ENCODE assay signal across 8 mouse cellular contexts in genomic region chr1:171033756-171034155, GRCm38 (mm10). TPM values are rescaled to one million over a fixed set of nuclear protein-coding genes. Genes with fewer than 3 reads are reported as not detected.
A peak's percentile ranks its signal among the peaks of the same experiment; 100 is the strongest.
DNase-seq lines count a peak whose midpoint lies in the region; ATAC-seq and TF ChIP-seq lines count a peak whose summit lies in the region.

No protein-coding gene starts in this region.

- H3K27me3 ChIP-seq in megakaryocyte, embryonic 14.5 days (replicated peaks), result peaks cover 49% of the 10 kb centered on the region

- ATAC-seq in activated CD4-positive, CD25-positive, alpha-beta regulatory T cell, adult 4 months, result peak; percentile 40

- H3K9me3 ChIP-seq in megakaryocyte, embryonic 14.5 days, result peaks cover 8% of the 10 kb centered on the region

- peak overlapping the region; percentile 45 for H3K4me3 ChIP-seq in cortical plate, adult 2 months (ENCODE audit: insufficient read depth, low read length)
- peak overlapping the region; percentile 88 for H3K4me3 ChIP-seq in megakaryocyte, embryonic 14.5 days (replicated peaks)

- peak; percentile 69 to 70 for DNase-seq in gastrocnemius, adult 8-10 months (ENCODE audit: low spot score in 2 of 2)
- peak; percentile 78 for DNase-seq in hindlimb bud, embryonic 11.5 days (ENCODE audit: extremely low spot score, low read depth, low spot score)
- DNase-seq in left cerebral cortex, adult 8-10 months (ENCODE audit: low spot score in 2 of 2), result peak; percentile 51 to 98
- peak; percentile 96 for DNase-seq in right cerebral cortex, adult 2 months (ENCODE audit: low spot score in 2 of 2)
- DNase-seq in urinary bladder, postnatal 14 days (ENCODE audit: low spot score), result peak; percentile 83

- H3K27ac ChIP-seq in cortical plate, adult 2 months (ENCODE audit: insufficient read depth, low read length), result no peak overlapping the region

- no peak for TF ChIP-seq CTCF in cortical plate, adult 2 months (IDR thresholded peaks at IDR 0.05; ENCODE audit: extremely low read depth, insufficient read depth, low read length)

- TF ChIP-seq POLR2A in cortical plate, adult 2 months (IDR thresholded peaks at IDR 0.05; ENCODE audit: extremely low read depth, insufficient read depth, low read length), result no peak

- no peaks in the 10 kb centered on the region for H3K36me3 ChIP-seq in megakaryocyte, embryonic 14.5 days (replicated peaks; ENCODE audit: low read length)

- H3K4me1 ChIP-seq in cortical plate, adult 2 months (ENCODE audit: control insufficient read depth, insufficient read depth, low read length), result 0 out of 2 replicates have a peak, but pooled peaks cover 2% of the 10 kb centered on the region
- H3K4me1 ChIP-seq in megakaryocyte, embryonic 14.5 days, result peaks cover 36% of the 10 kb centered on the region

RNA-seq across cellular contexts. Expression of gene Fcgr4, which starts 15.0 kb away (rescaled TPM):
- under 1 TPM in 1 of 2 experiments, not detected in 1; 0.40 TPM for polyA plus RNA-seq in activated CD4-positive, CD25-positive, alpha-beta regulatory T cell, adult 4 months (2017; shearing (Covaris generic))
- 0.31 and 0.57 TPM in 2 replicates for polyA plus RNA-seq in cortical plate, adult 2 months (2012; rRNA removed)
- not detected for total RNA-seq in gastrocnemius, adult 8-10 months (2022)
- under 1 TPM in 3 of 4 experiments, not detected in 1; 0.30 to 0.72 (median 0.43) TPM for total RNA-seq in left cerebral cortex, adult 8-10 months (2022)
- polyA plus RNA-seq in megakaryocyte, embryonic 14.5 days (2012; ENCODE audit: insufficient read depth, low replicate concordance), result 0.07 TPM in 1 of 2 replicates, not detected in the other

RNA-seq across cellular contexts. Expression of gene Fcgr3, which starts 31.0 kb away (rescaled TPM):
- polyA plus RNA-seq in activated CD4-positive, CD25-positive, alpha-beta regulatory T cell, adult 4 months (2017; shearing (Covaris generic)), result under 1 TPM in 1 of 2 experiments, not detected in 1; 0.45 TPM
- polyA plus RNA-seq in cortical plate, adult 2 months (2012; rRNA removed), result 20.6 and 21.1 TPM in 2 replicates
- 1 to 10 TPM in 3 of 4 experiments, under 1 TPM in 1; 0.73 to 1.8 (median 1.4) TPM for total RNA-seq in gastrocnemius, adult 8-10 months (2022)
- total RNA-seq in left cerebral cortex, adult 8-10 months (2022), result 10 to 100 TPM; 10.6 to 36.7 (median 22.6) TPM
- 9.2 TPM in 1 of 2 replicates, not detected in the other for polyA plus RNA-seq in megakaryocyte, embryonic 14.5 days (2012; ENCODE audit: insufficient read depth, low replicate concordance)

RNA-seq across cellular contexts. Expression of gene Fcgr2b, which starts 57.4 kb away (rescaled TPM):
- polyA plus RNA-seq in activated CD4-positive, CD25-positive, alpha-beta regulatory T cell, adult 4 months (2017; shearing (Covaris generic)), result under 1 TPM; 0.20 to 0.94 TPM
- polyA plus RNA-seq in cortical plate, adult 2 months (2012; rRNA removed), result 6.1 and 6.4 TPM in 2 replicates
- total RNA-seq in gastrocnemius, adult 8-10 months (2022), result 1 to 10 TPM in 3 of 4 experiments, under 1 TPM in 1; 0.94 to 2.2 (median 1.4) TPM
- 10 to 100 TPM in 2 of 4 experiments, 1 to 10 TPM in 2; 4.8 to 24.1 (median 10.7) TPM for total RNA-seq in left cerebral cortex, adult 8-10 months (2022)
- 17.6 TPM in 1 of 2 replicates, not detected in the other for polyA plus RNA-seq in megakaryocyte, embryonic 14.5 days (2012; ENCODE audit: insufficient read depth, low replicate concordance)
